Mouse (Mus musculus): ENCODE results near the gene Tmem86b. TPM values are rescaled to one million over a fixed set of nuclear protein-coding genes. Genes with fewer than 3 reads are reported as not detected.

Tmem86b gene
- polyA plus RNA-seq, 1 experiment from 2014 or later: 25.1 TPM

- Histone ChIP-seq H3K9ac (ENCODE audit: low read depth, low read length) (no peak overlapping the region), H3K27ac (ENCODE audit: low read depth, low read length) (peak overlapping the region; percentile 35; the same call in 1 of the 2 replicates), H3K4me2 (replicated peaks; ENCODE audit: low read depth) (no peak overlapping the region)
Measured at GRCm38 (mm10) chr7:4653780-4654179, 22.6 kb upstream of the Tmem86b start.

GRCm38 (mm10) chr7:4653351-4653750 is 22.1 kb upstream of the Tmem86b start:
- no peak overlapping the region for H3K9ac ChIP-seq (ENCODE audit: low read depth, low read length)
- WGBS: 70% methylated on average over 5 of the region's 5 CpGs

More at GRCm38 (mm10) chr7:4653780-4654179, 22.6 kb upstream of the Tmem86b start:
- no peaks in the 10 kb centered on the region for H3K9me3 ChIP-seq (ENCODE audit: control insufficient read depth)
- H3K4me1 ChIP-seq (replicated peaks; ENCODE audit: control insufficient read depth, insufficient read depth, low read length): 0 out of 2 replicates have a peak, but pooled peaks cover 6% of the 10 kb centered on the region
- 83% methylated on average over 7 of the region's 7 CpGs for WGBS
- H3K36me3 ChIP-seq (ENCODE audit: control insufficient read depth, insufficient read depth): no peaks in the 10 kb centered on the region; the same call in 1 of the 2 replicates
- ATAC-seq: no peak
- no peak for TF ChIP-seq CTCF (IDR thresholded peaks at IDR 0.05; ENCODE audit: low read depth)
- no peak overlapping the region for H3K4me3 ChIP-seq (ENCODE audit: low read depth, low read length)
- H3K27me3 ChIP-seq (replicated peaks; ENCODE audit: control insufficient read depth, insufficient read depth, low read length): no peaks in the 10 kb centered on the region

GRCm38 (mm10) chr7:4652726-4653125 is 21.5 kb upstream of the Tmem86b start:
- Histone ChIP-seq H3K9ac (ENCODE audit: low read depth, low read length) (no peak overlapping the region), H3K9me3 (ENCODE audit: control insufficient read depth) (no peaks in the 10 kb centered on the region), H3K4me2 (replicated peaks; ENCODE audit: low read depth) (no peak overlapping the region), H3K4me1 (replicated peaks; ENCODE audit: control insufficient read depth, insufficient read depth, low read length) (peaks cover 6% of the 10 kb centered on the region; the same call in 1 of the 2 replicates), H3K36me3 (ENCODE audit: control insufficient read depth, insufficient read depth) (no peaks in the 10 kb centered on the region; the same call in 1 of the 2 replicates), H3K4me3 (ENCODE audit: low read depth, low read length) (no peak overlapping the region), H3K27me3 (replicated peaks; ENCODE audit: control insufficient read depth, insufficient read depth, low read length) (no peaks in the 10 kb centered on the region), H3K27ac (ENCODE audit: low read depth, low read length) (no peak overlapping the region)
- 81% methylated on average over 5 of the region's 5 CpGs for WGBS
- ATAC-seq: no peak
- no peak for TF ChIP-seq CTCF (IDR thresholded peaks at IDR 0.05; ENCODE audit: low read depth)

More at GRCm38 (mm10) chr7:4653351-4653750, 22.1 kb upstream of the Tmem86b start:
- no peak for ATAC-seq
- H3K4me1 ChIP-seq (replicated peaks; ENCODE audit: control insufficient read depth, insufficient read depth, low read length): 0 out of 2 replicates have a peak, but pooled peaks cover 6% of the 10 kb centered on the region
- no peak overlapping the region for H3K27ac ChIP-seq (ENCODE audit: low read depth, low read length)
- TF ChIP-seq CTCF (IDR thresholded peaks at IDR 0.05; ENCODE audit: low read depth): no peak
- H3K27me3 ChIP-seq (replicated peaks; ENCODE audit: control insufficient read depth, insufficient read depth, low read length): no peaks in the 10 kb centered on the region
- no peak overlapping the region for H3K4me3 ChIP-seq (ENCODE audit: low read depth, low read length)
- H3K36me3 ChIP-seq (ENCODE audit: control insufficient read depth, insufficient read depth): no peaks in the 10 kb centered on the region; the same call in 1 of the 2 replicates
- H3K4me2 ChIP-seq (replicated peaks; ENCODE audit: low read depth): no peak overlapping the region
- no peaks in the 10 kb centered on the region for H3K9me3 ChIP-seq (ENCODE audit: control insufficient read depth)

- H3K4me2 ChIP-seq (replicated peaks; ENCODE audit: low read depth): no peak overlapping the region
- H3K9me3 ChIP-seq (ENCODE audit: control insufficient read depth): no peaks in the 10 kb centered on the region
- no peak for TF ChIP-seq CTCF (IDR thresholded peaks at IDR 0.05; ENCODE audit: low read depth)
- H3K4me1 ChIP-seq (replicated peaks; ENCODE audit: control insufficient read depth, insufficient read depth, low read length): peaks cover 3% of the 10 kb centered on the region; the same call in 1 of the 2 replicates
- WGBS: 57% methylated on average over 8 of the region's 8 CpGs
- peak; percentile 80 for ATAC-seq
- no peaks in the 10 kb centered on the region for H3K27me3 ChIP-seq (replicated peaks; ENCODE audit: control insufficient read depth, insufficient read depth, low read length)
- no peak overlapping the region for H3K9ac ChIP-seq (ENCODE audit: low read depth, low read length)
- H3K36me3 ChIP-seq (ENCODE audit: control insufficient read depth, insufficient read depth): peaks cover 9% of the 10 kb centered on the region; the same call in 1 of the 2 replicates
- no peak overlapping the region for H3K27ac ChIP-seq (ENCODE audit: low read depth, low read length)
- H3K4me3 ChIP-seq (ENCODE audit: low read depth, low read length): no peak overlapping the region
Measured at GRCm38 (mm10) chr7:4651581-4651980, 20.4 kb upstream of the Tmem86b start.

- no peak for TF ChIP-seq CTCF (IDR thresholded peaks at IDR 0.05; ENCODE audit: low read depth)
- ATAC-seq: no peak
- 86% methylated on average over 2 of the region's 2 CpGs for WGBS
- Histone ChIP-seq H3K9me3 (ENCODE audit: control insufficient read depth) (no peaks in the 10 kb centered on the region), H3K4me2 (replicated peaks; ENCODE audit: low read depth) (no peak overlapping the region), H3K27me3 (replicated peaks; ENCODE audit: control insufficient read depth, insufficient read depth, low read length) (no peaks in the 10 kb centered on the region), H3K36me3 (ENCODE audit: control insufficient read depth, insufficient read depth) (peaks cover 36% of the 10 kb centered on the region), H3K9ac (ENCODE audit: low read depth, low read length) (no peak overlapping the region), H3K4me1 (replicated peaks; ENCODE audit: control insufficient read depth, insufficient read depth, low read length) (no peaks in the 10 kb centered on the region; the same call in 1 of the 2 replicates), H3K27ac (ENCODE audit: low read depth, low read length) (no peak overlapping the region), H3K4me3 (ENCODE audit: low read depth, low read length) (no peak overlapping the region)
Measured at GRCm38 (mm10) chr7:4647992-4648391, 16.8 kb upstream of the Tmem86b start.

GRCm38 (mm10) chr7:4647291-4647690 is 16.1 kb upstream of the Tmem86b start:
- H3K4me2 ChIP-seq (replicated peaks; ENCODE audit: low read depth): no peak overlapping the region
- H3K36me3 ChIP-seq (ENCODE audit: control insufficient read depth, insufficient read depth): peaks cover 41% of the 10 kb centered on the region
- H3K27ac ChIP-seq (ENCODE audit: low read depth, low read length): no peak overlapping the region
- peak; percentile 56; the same call in 1 of the 2 replicates for ATAC-seq
- no peak for TF ChIP-seq CTCF (IDR thresholded peaks at IDR 0.05; ENCODE audit: low read depth)
- no peaks in the 10 kb centered on the region; the same call in 1 of the 2 replicates for H3K4me1 ChIP-seq (replicated peaks; ENCODE audit: control insufficient read depth, insufficient read depth, low read length)
- WGBS: 28% methylated on average over 6 of the region's 6 CpGs
- no peak overlapping the region for H3K4me3 ChIP-seq (ENCODE audit: low read depth, low read length)
- H3K9ac ChIP-seq (ENCODE audit: low read depth, low read length): no peak overlapping the region
- no peaks in the 10 kb centered on the region for H3K9me3 ChIP-seq (ENCODE audit: control insufficient read depth)
- no peaks in the 10 kb centered on the region for H3K27me3 ChIP-seq (replicated peaks; ENCODE audit: control insufficient read depth, insufficient read depth, low read length)
